Mouse (Mus musculus) ovary, postnatal 14 days (tissue): ENCODE measurements around the gene Ninj2.
"Not testable (repeated sequence)": the region's sequence is repeated elsewhere in the genome, so short reads cannot be mapped to it uniquely, and the experiment has no call there.

Source experiments
- DNase-seq: peaks from one replicate; pipeline ENCODE4 v3.0.0; 2022; ENCODE audit warnings: low spot score

Gene Ninj2

DNA sequence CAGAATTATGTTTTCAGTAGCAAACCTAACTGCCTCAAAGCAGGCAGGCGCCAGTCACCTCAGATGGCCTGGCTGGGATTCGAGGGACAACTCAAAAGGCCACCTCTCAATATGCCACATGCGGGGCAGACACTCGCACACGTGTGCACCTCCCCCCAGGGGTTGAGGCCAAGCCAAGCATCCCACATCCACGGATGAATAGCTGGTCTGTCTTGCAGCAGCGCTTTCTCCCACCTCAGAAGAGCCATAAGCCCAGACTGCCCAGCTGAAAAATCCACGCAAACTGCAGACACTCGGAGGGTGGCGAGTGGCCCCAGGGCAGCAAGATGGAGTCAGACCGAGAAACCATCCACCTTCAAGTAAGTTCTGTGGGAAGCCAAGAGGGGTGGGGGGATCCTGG, at the start of gene Ninj2:
TSS of gene Ninj2 (plus strand) at position 251 of the 400 bp plus-strand sequence.
- no peak for DNase-seq

DNA sequence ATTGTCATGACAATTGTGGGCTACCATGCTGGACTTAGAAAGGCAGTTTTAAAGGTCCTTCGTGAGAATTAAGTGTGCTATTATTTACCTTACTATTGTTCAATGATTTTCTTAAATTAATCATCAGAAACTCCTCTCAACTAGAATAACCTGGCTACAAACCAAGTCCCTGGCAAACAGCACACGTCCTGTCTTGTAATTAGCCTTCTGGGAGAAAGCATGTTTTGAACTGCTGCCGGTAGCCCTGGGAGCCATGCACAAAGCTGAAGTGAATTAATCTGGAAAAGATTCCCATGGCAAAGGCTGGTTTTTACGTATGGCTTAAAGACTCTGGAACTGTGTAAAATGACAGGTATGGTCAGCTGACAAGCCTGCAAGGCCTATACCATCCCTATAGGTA, 47.7 kb upstream of the Ninj2 start:
- no peak for DNase-seq

DNA sequence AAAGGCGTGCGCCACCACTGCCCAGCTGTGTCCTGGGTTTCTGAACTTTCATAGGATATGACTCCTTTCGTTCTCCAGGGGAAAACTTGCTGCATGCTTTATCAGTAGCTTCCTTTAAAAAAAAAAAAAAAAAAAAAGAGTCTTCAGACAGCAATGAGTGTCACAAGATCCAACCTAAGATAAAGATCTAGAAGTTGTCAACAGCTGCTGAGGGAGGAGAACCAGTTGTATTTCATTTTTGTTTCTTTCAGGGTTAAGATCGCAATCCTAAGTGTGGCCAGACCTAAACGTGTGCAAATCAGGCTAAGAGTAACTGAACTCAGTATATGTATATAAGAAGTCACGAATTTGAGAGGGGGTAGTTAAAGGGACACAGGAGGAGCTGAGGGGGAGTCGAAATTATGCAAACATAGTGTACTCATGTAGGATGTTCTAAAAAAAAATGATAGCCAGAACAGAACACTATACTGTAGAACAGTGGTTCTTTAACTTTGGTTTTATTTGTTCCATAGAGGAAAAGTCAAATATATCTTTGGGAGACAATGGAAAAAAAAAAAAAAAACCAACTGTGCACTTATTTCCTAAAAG, 45.4 kb upstream of the Ninj2 start:
- no peak for DNase-seq

DNA sequence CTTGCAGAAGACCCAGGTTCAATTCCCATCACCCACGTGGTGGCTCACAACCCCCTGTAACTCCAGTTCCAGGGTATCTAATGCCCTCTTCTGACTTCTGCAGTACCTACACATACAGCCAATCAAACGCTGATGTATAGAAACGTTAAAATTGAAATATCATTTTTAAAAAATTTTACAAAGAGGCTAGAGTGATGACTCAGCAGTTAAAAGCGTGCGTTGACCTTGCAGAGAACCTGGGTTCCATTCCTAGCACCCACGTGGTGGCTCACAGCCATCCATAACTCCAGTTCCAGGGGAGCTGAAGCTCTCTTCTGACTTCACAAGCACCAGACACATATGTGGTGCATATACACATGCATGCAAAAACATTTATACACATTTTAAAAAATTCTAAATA, 38.7 kb upstream of the Ninj2 start:
- no peak for DNase-seq

DNA sequence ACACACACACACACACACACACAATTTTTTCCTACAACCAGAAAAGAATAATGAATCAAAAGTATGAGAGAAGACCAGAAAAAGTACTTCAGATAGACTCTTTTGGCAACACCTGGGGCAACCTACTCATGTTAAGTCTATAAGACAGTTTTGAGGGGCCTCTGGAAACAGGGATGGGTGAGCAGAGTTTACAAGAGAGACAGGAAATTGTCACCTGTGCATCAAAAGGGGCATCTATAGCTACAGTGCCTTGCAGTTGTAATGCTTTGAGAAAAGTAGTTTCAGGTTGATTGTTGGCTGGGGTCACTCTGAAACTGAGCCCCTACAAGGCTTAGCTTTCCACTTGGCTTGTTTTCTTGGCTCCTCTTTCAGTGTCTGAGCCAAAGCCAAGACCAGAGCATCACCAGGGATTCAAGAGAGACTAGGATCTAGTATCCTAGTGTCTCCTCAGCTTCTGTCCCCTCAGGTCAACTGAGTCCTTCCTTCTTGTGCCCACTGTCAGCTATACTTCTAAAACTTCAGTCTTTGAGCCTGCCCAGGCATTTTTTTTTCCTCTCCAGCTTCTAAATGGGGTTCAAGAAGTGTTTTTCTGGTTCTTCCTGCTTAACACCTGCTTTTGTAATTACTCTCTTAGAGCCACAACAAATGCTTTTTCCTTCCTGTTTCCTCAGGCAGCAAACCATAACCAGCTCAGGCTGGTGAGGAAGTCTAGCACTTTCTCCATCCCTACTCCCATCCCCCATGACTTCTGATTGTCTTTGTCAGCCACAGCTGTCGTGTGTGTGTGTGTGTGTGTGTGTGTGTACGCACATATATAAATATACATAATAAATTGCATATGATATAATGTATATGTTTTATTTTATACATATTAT, 37.2 kb upstream of the Ninj2 start:
- no peak for DNase-seq

DNA sequence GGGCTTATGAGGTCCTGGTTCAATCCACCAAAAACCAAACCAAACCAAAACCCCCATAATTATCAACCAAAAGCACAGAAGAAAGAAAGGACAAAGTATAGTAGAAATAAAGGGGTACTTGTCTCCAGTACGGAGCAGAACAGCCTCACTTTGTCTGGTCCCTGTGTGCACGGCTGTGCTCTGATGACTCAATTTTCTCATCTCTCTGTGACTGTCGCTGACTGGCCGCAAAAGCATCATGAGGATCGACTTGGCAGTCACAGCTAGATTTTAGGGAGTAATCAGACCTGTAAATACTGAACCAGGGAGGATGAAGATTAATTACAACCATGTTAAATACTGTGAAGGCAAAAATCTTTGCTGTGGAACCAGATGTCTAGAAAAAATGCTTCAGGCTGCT, 30.2 kb upstream of the Ninj2 start:
- DNase-seq = no peak

DNA sequence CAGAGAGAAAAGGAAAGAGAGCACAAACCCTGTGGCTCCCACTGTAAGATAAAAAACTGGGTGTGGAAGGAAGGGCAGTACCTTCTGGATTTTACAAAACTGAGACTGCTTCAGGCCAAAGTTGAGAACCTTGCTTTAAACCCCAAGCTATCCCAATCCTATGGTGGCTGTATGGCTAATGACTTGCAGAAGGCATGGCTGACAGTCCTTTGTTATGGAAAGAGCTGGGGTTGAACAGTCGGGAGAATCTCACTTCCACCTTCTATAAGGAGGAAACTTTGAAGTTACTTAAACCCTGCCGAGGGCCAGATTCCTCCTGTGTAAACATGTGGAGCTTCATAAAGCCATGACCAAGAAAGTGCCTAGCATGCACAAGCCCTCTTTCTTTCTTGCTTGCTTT, 28.5 kb upstream of the Ninj2 start:
- no peak for DNase-seq

DNA sequence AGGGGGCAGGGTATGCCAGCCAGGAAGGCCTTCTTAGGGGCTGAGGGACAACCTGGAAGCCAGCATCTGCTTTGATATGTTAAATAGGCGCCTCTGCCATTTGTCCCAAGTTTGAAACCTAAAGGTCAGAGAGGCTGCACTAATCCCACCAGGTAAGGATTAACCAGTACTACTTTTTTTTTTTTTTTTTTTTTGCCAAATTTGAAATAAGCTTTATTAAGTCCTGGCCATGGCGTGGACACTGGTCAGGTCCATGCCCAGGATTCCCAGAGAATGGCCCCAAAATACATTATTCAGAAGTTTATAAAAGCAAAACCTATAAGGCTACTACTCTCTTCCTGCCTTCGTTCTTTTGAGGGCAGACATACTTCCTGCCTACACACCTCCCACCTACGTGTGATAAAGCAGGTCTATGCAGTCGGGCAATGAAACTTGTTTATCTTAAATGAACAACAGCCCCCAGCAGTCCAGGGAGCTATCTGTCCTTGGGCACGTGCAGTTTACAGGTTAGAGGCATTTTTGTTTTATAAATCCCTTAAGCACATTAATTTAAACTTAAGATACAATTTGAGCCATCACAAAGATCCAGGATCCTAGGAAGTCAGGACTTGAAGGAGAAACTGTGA, 27.5 kb upstream of the Ninj2 start:
- no peak for DNase-seq

DNA sequence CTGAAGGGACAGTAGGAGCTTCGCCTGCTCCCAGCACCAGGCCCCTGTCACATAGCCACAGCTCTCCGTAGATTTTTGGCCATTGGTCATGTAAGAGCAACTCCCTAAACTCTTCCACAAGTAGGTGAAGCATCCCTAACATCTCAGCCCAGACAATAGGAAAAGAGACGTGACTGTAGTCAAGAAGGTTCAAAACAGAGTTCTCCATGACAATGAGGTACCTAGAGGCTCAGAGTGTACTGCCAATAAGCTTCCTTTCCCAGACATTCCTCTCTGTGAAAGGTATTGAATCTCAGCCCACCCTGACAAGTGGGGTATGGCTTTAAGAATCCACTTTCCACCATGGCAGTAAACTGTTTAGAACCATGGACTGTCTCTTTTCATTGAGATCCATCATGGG, 23.6 kb upstream of the Ninj2 start:
- DNase-seq = no peak

DNA sequence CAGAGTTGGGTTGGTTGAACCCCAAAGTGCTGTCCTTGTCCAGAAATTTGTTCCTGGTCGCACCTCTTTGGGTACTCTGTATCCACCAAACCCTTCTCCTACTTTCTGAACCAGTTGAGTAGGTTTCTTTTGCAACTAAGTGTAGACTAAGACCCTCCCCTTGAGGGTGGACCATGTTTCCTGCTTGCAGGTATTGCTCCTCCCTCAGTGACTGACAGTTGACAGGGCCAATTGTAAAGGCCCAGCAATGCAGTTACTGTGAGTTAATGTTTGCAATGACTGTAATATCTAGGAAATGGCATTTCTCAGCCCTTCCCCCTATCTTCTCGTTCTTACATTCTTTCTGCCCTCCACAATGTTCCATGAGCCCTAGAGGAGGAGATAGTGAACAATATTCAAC, 20.5 kb upstream of the Ninj2 start:
- no peak for DNase-seq

DNA sequence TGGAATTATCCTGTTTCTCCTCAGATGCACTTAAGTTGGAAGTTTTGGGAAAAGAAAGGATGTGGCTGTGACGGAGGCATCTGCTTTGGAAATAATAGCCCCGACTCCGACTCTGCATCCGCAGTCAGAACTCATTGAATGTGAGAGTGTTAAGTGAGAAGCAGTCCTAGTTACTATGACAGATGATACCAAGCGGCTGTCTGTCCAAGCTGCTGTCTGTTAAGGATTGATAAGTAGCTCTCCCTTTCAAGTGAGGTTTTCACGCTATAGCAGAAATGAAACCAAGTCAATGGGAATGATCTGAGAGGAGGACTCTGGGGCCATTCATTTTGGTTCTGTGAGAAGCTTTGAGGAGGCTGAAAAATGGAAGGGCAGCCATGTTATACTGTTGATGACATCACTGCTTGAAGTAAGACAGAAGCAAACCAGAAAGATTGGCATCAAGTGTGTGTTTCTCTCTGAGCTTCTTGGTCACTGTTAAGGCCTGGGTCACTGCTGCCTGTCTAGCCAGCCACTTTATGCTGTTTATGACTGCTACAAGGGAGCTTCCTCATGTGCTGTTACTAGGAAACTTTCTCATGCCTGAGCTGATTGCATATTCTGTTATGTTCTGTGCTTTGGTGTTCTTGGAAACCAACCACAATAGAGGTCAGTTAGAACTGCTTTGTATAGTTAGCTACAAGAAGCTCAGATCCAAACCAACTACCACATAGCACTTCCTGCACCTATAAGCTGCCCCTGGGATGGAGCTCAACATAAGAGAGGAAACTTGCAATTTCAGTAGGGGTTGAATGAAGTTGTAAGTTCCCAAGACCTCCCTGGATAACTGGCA, 16.3 kb upstream of the Ninj2 start:
- DNase-seq = no peak

DNA sequence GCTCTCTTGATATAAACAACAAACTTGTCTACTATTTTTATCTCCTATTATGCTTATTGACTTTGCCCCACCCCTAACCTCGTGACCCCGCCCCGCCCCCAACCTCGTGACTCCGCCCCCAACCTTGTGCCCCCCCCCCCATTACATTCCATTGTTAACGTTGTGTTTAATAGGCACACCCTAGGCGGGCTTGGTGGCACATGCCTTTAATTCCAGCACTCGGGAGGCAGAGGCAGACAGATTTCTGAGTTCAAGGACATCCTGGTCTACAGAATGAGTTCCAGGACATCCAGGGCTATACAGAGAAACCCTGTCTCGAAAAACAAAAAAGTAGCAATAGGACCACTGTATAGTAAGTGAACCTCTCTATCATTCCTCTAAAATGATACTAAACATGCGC, 13.6 kb upstream of the Ninj2 start:
- no peak for DNase-seq

DNA sequence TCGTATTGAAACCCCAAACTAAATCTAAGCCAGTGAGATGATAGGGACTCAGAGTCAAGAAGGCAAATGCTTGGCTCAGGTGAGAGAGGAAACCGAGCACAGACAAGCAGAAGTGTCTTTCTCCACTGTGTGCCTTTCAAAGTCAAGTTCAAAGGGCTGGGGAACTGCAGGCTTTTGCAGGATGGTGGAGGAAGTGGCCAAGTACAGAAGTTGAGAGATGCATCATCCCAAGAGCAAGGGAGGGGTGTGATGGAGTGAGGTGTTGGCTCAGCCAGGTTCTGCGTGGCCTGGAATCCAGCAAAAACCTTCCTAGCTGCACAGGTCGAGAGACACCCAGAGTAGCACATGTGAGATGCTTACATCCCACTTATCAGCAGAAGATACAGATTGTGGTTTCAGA, 11.6 kb upstream of the Ninj2 start:
- DNase-seq = no peak

DNA sequence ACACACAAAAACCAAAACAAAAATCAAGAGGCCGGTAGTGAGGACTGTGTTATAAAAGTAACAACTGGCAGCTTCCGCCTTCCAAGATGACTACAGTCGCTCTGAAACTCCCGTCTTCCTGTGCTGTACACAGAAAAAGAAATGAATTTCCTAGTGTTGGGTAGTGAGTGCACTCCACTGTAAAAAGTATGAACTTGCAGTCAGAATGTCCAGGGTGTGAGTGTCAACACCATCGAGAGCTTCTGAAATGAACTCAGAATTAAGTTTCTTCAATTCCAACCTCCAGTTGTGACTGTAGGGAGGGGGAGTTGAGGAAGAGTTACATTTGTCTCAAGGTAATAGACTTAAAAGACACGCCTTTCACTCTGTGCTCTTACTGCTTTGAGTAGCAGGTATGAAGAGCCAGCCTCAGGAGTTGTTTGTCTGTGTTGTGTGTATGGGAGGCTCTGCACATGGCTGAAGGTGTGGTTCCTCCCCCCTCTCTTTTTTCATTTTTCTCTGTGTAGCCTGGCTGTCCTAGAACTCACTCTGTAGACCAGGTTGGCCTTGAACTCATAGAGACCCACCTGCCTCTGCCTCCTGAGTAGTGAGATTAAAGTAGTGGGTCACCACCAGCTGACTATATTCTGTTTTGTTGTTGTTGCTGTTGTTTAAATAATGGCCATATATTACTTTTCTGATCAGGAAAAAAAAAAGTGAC, 10.7 kb upstream of the Ninj2 start:
- DNase-seq = no peak

DNA sequence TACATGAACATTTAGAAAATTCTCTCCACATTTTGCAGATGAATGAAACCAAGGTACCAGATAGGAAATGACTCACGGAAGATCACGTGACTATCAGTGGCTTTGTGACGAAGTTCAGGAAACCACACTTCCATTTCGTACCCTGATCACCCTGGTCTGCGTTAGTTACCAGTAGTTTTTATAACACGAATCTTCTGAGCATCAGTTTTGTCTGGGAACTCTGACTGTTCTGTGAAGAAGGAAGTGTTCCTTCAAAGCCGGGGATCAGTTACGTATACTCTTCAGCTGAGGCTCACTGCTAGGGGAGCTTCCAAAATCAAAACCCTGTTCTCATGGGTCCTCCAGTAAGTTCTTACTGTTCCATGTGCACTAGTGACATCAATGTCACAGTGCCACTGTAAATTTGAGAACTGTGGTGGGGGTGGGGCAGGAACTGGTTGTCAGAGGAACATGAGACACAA, 10.2 kb upstream of the Ninj2 start:
- DNase-seq = no peak

DNA sequence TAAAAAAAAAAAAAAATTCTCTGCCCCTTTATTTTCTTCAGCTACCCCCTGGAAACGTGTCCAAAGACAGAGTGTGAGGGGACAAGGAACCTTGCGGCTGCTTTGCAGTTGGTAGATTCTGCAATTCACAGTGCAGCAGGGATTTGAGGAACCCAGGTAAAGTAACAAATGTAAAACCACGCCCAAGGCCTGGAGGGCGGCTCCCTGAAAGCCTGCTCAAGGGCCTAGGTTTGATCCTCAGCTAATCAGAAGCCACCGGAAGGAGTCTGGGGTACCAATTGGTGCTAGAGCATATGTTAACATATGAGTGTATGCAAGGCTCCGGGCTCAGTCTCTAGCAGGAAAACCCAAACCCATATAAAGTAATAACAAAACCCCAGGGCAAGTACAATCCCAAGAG, 9.7 kb upstream of the Ninj2 start:
- no peak for DNase-seq

DNA sequence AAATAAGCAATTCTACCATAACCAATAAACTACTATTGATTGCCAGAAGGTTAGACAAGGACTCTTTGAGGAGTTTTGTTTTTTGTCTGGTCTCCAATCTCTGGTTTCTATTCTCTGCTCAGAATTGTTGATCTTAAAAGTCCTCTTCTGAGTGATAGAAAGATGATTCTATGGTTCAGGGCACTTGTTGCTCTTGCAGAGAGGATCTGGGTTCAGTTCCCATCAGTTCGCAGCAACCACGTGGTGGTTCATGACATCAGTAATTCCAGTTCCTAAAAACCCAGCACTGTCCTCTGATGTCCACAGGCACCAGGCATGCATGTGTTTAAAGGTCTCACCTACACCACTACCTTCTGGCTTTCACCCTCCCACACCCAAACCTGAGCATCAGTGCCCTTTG, 8.2 kb upstream of the Ninj2 start:
- no peak for DNase-seq

DNA sequence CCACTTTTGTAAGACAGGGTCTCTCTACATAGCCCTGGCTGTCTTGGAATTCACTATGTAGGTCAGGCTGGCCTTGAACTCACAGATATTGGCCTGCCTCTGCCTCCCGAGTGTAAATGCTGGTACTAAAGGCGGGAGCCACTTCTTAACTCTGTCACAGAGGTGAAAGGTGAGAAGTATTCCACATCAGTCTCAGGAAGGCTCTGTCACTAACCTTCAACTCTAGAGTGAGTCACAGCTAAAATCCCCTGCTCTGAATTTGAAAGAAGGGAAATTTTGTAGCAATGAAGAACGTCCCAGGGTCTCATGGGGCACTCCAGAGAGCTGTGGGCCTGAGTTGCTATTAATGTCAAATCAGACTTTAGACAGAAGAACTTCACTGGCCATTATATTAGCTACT, 7.3 kb upstream of the Ninj2 start:
- no peak for DNase-seq

DNA sequence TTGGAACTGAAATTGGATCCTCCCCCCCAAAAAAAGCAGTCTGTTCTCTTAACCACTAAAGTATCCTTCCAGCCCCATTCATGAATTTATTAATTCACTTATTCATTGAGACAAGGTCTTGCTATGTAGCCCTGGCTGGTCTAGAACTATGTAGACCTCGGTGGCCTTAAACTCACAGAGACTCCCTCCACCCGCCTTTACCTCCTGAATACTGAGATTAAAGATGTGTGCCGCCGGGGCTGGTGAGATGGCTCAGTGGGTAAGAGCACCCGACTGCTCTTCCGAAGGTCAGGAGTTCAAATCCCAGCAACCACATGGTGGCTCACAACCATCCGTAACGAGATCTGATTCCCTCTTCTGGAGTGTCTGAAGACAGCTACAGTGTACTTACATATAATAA, 6.1 kb upstream of the Ninj2 start:
- not testable (repeated sequence) for DNase-seq

DNA sequence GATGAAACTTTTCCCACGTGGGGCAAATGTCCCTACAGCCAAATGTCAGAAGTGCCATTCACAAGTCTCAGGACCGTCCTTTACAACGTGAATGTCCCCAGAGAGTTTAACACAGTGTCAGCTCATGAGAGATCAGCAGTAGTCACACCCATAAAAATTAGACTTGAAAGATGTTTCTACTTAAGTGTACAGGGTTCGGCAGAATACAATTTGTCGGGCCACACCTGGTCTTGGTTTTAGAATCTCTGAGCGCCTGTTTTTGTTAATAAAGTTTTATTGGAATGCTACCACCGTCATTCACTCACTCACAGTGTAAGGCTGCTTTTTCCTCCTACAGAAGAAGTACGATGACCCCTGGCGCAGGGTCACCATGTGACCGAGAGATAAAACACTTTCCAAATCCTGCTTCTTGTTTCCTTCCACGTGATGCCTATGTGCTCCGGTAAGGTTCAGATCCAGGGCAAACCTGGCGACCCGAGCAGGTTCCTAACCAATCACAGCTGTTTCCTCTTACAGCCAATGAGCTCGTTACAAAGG, 2.4 kb upstream of the Ninj2 start:
- DNase-seq = no peak

DNA sequence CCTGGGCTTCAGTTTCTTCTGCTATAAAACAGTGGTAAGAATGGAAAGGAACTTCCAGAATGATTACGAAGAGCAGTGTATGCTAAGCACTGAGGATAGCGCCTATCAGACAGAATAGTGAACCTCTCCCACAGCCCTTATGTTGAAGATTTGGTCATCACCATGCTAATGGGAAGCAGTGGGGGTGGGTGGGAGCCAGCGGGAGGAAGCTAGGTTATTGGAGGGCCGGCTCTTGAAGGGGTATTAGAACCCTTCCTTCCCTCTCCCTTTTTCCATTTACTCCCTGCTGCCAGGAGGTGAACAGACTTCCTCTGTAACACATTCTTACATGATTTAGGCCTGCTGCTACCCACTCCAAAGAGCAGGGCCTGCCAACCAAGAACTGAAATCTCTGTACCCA, 1.2 kb upstream of the Ninj2 start:
- DNase-seq = no peak
